Mouse (Mus musculus) adipocyte (in vitro differentiated cells): ENCODE measurements at regions not wholly inside any gene's neighbourhood (a gene's known extent, or its start where the extent isn't known, plus 50 kb on each side); places are given as distances from the start of the nearest gene placed in this dataset.
"Not testable (repeated sequence)": the region's sequence is repeated elsewhere in the genome, so short reads cannot be mapped to it uniquely, and the experiment has no call there.

Experiments
- DNase-seq: peaks from one replicate; pipeline ENCODE4 v3.0.0-alpha.2; 2016; ENCODE audit warnings: low spot score

GRCm38 (mm10) chr10:11515144-11515543 lies 171.9 kb downstream of the Epm2a start:
- no peak for DNase-seq

GRCm38 (mm10) chr10:11517122-11517521 lies 173.9 kb downstream of the Epm2a start:
- DNase-seq, result no peak

- no peak for DNase-seq
Observed at GRCm38 (mm10) chr10:11531343-11531742, 188.1 kb downstream of the Epm2a start.

- not testable (repeated sequence) for DNase-seq
Observed at GRCm38 (mm10) chr10:11555376-11555775, 212.2 kb downstream of the Epm2a start.

GRCm38 (mm10) chr10:11570523-11571055 lies 227.4 kb downstream of the Epm2a start:
- DNase-seq, result no peak

- DNase-seq, result no peak
Observed at GRCm38 (mm10) chr10:11608451-11608850, 265.2 kb downstream of the Epm2a start.

GRCm38 (mm10) chr10:11609092-11609491 lies 265.9 kb downstream of the Epm2a start:
- DNase-seq, result not testable (repeated sequence)

- no peak for DNase-seq
Observed at GRCm38 (mm10) chr10:11648151-11648550, 304.9 kb downstream of the Epm2a start.

- DNase-seq, result no peak
Observed at GRCm38 (mm10) chr10:11660056-11660770, 317.0 kb downstream of the Epm2a start.

GRCm38 (mm10) chr10:11661660-11662250 lies 318.6 kb downstream of the Epm2a start:
- DNase-seq, result no peak

GRCm38 (mm10) chr10:11709742-11710141 lies 366.5 kb downstream of the Epm2a start:
- DNase-seq, result no peak

GRCm38 (mm10) chr10:11724775-11725174 lies 381.6 kb downstream of the Epm2a start:
- DNase-seq, result no peak

- no peak for DNase-seq
Observed at GRCm38 (mm10) chr10:11729536-11729935, 386.3 kb downstream of the Epm2a start.

- DNase-seq, result no peak
Observed at GRCm38 (mm10) chr10:11739574-11740368, 396.6 kb downstream of the Epm2a start.

GRCm38 (mm10) chr10:11745587-11745986 lies 402.4 kb downstream of the Epm2a start:
- DNase-seq, result no peak

GRCm38 (mm10) chr10:11746959-11747358 lies 403.8 kb downstream of the Epm2a start:
- DNase-seq, result no peak

- no peak for DNase-seq
Observed at GRCm38 (mm10) chr10:11755105-11755730, 412.0 kb downstream of the Epm2a start.

- DNase-seq, result no peak
Observed at GRCm38 (mm10) chr10:11777894-11778293, 434.7 kb downstream of the Epm2a start.

GRCm38 (mm10) chr10:11780302-11780701 lies 437.1 kb downstream of the Epm2a start:
- DNase-seq, result no peak

- DNase-seq, result no peak
Observed at GRCm38 (mm10) chr10:11787240-11787639, 444.0 kb downstream of the Epm2a start.

GRCm38 (mm10) chr10:11799510-11799909 lies 456.3 kb downstream of the Epm2a start:
- DNase-seq, result no peak
